Mouse (Mus musculus) lung, postnatal 14 days (tissue): ENCODE data around the gene Nbeal1.
"Not testable (repeated sequence)": the region's sequence is repeated elsewhere in the genome, so short reads cannot be mapped to it uniquely, and the experiment has no call there.

Experiments
- DNase-seq: peaks from one replicate; pipeline ENCODE4 v3.0.0; 2021

Nbeal1 gene

DNA sequence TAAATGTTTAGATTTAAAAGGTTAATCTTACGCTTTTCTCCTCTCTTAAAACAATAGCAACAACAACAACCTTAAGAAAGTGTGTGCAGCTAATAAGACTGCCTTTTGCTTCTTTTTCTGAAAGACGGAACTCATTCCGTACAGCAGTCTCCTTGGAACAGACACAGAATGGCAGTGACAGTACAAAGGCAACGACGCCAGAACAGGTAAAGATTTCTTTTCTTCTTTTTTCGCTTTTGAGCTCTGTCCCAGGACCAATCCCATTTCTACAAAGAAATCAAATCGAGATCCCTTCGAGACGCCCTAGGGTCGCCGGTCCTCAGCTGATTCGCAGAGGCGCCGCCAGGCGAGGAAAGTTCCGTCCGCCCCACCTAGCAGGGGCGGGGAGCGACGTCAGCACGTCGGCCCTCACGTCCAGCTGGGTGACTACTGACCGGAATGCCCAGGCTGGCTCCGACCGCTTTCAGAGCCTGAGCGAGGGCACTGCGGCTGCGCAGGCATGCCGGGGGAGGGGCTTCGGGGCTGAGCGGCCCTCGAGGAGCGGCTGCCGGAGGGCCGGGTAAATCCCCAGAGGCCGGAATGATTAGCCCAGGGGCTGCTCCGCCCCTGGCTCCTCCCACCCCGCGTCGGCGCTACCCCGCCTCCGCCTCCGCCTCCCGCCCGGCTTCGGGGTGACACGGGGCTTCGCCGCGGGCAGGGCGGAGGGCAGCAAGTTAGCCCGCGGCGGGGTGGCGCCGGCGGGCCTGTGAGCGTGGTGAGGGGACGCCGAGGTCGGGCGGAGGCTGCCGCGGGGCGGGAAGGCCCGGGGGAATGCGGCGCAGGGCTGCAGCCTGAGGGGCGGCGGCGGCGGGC, at the start of gene Nbeal1:
Gene Nbeal1, plus strand, starts transcription at position 668 of the 852 bp plus-strand sequence.
- DNase-seq, result peak; percentile 99

DNA sequence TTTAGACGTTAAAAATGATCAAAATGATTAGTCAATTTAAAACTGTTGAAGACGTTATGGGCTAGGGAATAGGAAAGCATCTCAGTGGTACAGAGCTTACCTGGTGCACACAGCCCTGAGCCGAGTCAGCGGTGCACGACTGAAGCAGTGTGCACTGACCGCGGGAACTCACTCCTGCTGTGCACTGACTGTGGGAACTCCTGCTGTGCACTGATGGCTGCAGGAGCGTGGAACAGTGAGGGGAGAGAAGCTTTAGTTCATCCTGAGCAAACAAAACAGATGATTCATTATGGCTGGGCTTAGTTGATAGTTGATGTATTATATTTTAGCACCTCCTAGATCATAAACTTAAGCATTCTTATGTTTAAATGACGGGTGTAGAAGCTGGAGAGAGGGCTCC, 43.1 kb upstream of the Nbeal1 start:
- DNase-seq, result no peak

DNA sequence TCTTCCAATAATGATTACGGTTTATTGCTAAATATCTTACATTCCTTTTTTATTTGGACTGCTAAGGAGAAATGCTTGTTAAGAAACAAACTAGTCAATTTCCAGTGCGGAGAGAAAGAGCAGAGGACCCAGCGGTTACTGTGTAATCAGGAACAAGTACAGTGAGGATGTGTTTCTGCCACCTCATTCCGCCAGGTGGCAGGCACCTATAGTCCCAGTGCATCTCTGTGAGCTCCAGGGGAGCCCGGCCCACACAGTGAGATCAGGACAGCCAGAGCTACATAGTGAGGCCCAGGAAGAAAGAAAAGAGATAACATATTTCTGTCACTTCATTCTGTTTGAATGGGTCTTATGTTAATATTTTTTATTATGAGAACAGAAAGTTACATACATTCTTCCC, 27.7 kb upstream of the Nbeal1 start:
- DNase-seq, result no peak

DNA sequence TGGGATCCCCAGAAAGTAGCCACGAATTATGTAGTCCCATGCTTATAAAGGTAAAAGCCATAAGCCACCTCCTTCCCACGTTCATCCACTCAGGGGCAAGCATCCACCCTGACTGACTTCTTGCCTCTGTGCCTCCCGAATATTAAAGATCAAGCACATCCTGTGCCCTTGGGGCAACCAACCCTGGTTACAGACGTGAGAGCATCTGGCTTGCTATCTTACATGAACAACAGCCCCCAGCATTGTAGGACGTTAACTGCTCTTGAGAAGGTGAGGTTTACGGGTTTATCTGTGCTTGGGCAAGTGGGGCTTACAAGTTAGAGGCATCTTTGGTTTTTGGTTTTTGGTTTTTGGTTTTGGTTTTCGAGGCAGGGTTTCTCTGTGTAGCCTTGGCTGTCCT, 23.7 kb upstream of the Nbeal1 start:
- no peak for DNase-seq

DNA sequence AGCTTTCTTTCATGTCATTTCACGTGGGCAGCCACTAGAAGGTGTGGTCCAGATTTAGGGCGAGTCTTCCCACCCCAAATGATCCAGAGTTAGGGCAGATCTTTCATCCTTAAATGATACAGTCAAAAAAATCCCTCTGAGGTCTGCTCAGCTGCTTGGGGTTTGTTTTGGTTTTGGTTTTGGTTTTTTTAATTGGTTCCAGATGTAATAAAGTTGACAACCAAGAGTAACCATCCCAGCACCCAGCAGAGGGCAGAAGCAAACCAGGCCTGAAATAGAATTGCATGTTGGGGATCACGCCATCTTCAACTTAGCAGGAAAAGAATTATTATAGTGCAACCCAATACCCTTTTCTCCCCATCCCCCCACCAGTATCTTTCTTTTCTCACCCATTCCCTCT, 22.0 kb upstream of the Nbeal1 start:
- peak; percentile 62 for DNase-seq

DNA sequence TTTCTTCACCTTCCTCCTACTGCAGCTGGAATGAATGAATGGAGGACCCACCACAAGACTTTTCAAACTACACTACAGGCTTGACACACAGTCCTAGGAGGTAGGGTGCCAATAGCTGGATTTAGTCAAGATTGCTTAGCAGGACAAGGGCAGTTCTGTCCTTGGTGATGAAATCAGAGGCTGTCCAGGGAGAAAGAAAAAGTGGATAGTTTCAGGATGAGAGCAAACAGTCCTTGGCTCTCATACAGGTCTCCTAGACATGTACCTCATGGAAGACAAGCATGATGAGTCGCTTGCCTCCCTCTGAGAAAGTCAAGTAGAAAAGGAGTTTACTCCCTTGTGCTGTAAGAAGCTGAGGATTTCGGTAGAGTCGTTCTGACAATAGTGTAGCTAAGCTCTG, 16.7 kb upstream of the Nbeal1 start:
- no peak for DNase-seq

DNA sequence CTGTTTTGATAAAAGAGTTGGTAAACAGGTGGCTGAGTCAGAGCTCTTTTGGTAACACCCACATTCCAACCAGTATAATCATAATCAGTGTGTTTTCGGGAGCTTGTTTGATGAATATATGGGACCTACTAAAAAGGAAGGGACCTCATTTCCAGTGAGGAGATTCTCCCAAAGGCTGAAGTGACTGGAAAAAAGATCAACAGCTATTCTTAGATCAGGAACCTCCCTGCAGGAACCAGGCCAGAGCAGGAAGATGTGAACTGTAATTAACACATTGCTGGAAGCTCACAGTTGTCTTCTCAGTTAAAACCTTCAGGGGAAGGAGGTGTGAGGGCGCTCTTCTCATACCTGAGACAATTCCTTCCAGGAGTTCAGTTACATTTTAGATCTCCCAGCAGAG, 10.8 kb upstream of the Nbeal1 start:
- DNase-seq, result no peak

DNA sequence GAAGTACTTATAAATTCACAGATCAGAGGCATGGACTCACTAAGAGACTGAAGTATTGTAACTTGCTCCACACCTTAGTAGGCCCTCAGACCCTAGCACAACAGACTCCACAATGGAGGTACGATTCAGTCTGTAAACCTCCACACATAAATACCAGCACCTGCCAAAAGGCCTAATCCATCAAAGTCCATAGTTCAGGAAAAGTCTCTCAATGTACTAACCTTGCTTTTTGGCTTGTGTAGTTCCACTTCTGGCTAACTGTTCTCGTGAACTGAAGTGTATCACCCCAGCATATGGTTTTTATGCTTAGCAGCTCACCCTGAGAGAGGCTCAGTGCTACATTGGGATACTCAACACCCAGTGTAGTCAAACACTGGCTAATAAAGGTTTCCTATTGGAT, 10.1 kb upstream of the Nbeal1 start:
- no peak for DNase-seq

DNA sequence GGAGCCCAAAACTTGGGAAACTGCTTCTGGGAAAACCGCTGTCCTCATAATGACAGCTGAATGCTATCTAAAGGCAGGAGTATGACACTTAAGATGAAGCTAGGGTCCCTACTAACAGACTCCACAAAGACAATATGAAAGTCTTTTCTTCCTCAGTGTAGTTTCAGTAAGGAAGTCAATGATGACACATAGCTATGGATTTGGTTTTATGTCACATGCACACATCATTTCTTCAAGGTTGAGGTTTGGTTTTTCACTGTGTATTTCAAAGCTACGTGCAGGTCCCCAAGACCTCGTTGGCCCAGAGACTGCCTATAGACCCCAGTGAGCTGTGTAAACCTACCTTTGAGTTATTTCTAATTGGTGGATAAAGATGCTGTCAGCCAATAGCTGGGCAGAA, 7.3 kb upstream of the Nbeal1 start:
- no peak for DNase-seq

DNA sequence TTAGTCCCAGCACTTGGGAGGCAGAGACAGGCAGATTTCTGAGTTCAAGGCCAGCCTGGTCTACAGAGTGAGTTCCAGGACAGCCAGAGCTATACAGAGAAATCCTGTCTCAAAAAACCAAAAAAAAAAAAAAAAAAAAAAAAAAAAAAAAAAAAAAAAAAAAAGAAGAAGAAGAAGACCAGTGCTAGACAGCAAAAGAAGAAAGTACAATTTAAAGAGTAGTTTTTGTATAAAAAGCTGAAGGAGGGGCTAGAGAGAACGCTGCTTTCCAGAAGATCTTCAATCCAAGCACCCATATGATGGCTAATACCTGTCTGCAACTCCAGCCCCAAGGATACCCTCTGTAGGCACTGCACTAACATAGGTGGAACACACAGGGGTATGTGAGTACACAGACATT, 2.6 kb upstream of the Nbeal1 start:
- DNase-seq, result not testable (repeated sequence)

DNA sequence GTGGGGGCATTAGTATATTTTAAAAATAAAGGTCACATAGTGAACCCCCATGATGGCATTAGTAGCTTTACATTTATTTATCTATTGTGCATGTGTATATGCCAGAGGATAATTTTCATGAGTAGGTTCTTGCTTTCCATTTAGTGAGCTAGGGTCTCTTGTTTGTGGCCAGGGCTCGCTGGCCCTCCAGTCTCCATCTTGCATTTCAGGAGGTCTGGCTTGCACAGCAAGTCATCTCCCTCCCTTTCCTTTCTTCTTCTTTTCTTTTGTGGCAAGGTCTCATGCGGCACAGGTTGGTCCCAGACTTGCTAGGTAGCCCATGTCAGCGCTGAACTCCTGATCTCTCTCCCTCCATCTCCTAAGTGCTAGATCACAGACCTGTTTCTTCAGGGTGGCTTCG, 1.0 kb upstream of the Nbeal1 start:
- no peak for DNase-seq

DNA sequence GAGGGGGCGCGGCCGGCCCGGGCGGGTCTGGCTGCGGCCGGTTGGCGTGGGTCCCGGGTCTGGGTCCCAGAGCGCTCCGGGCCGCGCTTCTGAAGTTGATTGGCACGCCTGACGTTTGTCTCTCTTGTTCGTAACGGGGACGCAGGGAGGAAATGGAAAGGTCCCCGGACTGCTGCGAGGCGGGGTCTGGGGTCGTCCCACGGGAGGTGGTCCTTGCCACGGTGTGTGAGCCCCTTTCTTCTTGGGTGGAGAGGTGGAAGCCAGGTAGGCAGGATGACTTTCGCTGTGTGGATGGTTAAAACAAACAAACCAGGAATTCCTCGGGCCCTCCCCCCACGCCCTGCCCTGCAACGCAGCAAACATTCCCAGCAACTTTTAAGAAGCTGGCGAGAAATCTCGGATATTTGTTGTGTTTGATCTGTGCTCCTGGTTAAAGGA, 404 bp downstream of the Nbeal1 start:
- DNase-seq, result no peak

DNA sequence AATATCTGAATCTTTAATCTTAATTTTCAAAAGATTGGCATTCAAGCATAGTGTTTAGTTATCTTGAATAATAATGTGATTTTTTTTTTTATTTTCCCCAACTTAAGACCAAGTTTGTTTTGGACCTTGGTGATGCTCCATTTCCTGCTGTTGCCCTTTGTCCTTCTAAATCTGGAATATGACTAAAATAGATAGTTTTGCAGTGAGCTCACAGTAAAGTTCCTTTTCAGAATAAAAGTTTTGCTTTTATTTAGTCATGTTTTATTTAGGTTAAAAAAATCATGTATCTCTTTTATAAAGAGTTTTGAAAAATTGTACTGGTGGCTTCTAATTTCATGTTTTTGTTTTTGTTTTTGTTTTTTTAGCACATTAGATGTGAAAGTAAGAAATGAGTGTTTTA, 8.1 kb downstream of the Nbeal1 start:
- DNase-seq, result no peak

DNA sequence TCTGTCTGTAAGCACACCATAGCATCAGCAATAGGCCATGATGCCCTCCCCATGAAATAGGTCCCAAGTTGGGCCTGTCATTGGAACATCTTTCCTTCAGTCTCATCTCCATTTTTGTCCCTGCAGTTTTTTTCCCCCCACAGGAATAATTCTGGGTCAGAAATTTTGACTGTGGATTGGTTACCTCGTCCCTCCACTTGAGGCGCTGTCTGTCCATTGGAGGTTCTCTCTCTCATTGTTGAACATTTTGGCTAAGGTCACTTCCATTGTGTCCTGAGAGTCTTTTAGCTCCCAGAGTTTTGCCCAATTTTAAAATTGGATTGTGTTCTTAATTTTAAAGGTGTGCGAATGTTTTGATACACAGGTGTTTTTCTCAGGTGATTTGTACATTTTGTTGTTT, 16.4 kb downstream of the Nbeal1 start:
- DNase-seq, result no peak

DNA sequence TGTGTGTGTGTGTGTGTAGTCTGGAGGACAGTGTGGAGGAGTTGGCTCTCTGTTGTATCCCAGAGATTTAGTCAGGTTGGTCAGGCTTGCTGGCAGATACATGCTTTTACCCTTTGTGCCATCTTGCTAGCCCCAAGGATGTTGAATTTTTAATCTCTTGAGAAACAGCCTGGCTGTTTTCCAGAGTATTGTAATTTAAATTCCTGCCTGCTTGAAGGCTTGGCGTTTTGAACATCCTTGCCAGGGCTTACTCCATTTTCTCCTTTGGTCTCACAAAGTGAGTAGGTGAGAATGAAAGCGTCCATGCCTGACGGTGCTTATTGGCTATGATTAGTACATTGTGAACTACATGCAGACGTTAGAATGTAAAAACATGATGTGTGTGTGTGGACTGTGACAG, 18.6 kb downstream of the Nbeal1 start:
- DNase-seq, result no peak

DNA sequence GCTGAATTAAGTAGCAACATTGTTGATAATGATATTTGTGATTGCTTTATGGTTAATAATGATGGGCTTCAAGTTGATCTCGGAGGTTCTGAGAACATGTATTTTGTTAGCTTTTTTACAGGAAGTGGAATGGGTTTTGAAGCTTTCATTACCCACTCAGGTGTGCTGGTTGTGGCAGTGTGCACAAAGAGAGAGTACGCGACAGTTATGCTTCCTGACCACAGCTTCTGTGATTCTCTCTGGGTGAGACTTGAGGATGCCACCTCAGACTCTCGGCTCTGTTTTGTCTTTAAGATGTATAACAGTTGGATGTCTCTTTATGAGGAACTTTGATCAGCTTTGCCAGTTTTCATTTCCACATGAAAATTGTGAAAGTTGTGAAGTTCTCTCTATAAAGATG, 55.9 kb downstream of the Nbeal1 start:
- DNase-seq, result no peak

DNA sequence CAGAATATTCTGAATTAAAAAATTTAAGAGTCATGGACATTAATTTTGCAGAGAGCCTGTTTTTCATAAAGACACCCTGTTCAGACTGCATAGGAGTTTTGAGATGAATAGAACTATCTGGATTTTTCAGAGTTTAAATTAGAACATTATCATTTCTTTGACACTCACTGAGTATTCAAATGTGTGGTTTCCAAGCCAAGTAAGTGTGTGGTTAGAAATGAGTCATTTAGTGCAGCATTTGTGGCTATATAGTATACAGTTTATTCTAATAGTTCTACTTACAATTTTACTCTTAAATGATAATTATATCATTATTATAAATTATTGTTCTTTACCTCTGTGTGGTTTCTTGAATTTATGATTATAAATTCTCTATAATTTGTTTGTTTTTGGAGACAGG, 60.0 kb downstream of the Nbeal1 start:
- DNase-seq, result no peak

DNA sequence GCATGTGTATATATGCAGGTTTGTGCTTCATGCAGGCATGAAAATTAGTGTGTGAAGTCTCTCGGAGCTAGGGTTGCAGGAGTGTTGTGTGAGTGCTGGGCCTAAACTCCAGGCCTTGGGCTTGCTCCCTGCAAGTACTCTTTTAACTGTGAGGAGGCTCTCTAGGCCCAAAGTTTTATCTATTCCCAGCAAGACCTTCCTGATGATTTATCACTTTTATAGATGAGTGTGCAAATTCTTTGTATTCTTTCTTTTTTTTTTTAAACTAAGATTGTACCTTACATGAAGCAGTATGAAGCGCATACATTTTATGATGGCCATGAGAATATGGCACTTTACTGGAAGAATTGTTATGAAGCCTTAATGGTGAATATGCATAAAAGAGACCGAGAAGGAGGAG, 87.7 kb downstream of the Nbeal1 start:
- no peak for DNase-seq

DNA sequence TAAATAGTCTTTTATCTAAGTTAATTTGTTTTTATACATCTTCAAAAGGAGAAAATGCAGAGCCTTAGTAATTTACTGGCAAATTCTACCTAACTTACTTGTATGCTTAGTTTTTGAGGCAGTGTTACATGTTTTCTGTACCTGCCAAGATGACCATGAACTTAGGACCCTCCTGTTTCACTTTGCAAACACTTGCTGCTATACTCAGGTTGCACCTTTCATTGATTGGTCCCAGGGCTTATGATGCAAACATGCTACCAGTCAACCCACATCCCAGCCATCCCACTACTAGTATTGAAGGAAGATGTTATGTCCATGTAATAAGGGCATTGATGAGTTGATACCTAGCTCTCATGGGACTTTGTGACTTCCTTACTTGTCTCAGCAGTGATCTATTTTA, 88.9 kb downstream of the Nbeal1 start:
- DNase-seq, result no peak

DNA sequence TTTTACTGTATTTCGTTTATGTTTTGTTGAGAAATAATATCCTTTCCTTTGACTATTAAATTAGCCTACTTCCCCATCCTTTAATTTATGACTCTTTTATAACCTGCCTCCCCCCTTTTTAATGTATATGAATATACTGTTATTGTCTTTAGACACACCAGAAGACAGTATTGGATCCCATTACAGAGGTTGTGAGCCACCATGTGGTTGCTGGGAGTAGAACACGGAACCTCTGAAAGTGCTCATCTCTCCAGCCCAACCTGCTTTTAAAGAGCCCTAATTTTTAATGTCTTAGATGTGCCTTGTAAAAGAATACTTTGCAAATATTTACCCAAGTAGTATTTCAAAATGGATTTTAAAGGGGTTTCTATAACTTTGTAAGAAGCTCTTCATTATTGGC, 92.1 kb downstream of the Nbeal1 start:
- peak; percentile 3 for DNase-seq

DNA sequence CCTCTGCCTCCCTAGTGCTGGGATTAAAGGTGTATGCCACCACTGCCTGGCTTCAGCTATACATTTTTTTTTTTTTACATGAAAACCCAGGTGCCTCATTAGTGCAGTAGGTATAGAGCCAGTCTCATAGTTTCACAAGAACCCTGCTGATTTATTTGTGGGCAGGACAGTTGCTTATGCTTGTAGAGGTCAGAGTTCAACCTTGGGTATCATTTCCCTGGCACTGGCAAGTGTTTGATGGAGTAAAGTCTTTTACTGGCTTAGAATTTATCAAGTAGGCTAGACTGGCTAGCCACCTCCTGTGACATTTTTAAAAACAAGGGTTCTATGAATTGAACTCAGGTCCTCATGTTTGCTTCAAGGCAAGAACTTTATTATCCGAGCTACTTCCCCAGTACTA, 113.5 kb downstream of the Nbeal1 start:
- no peak for DNase-seq

DNA sequence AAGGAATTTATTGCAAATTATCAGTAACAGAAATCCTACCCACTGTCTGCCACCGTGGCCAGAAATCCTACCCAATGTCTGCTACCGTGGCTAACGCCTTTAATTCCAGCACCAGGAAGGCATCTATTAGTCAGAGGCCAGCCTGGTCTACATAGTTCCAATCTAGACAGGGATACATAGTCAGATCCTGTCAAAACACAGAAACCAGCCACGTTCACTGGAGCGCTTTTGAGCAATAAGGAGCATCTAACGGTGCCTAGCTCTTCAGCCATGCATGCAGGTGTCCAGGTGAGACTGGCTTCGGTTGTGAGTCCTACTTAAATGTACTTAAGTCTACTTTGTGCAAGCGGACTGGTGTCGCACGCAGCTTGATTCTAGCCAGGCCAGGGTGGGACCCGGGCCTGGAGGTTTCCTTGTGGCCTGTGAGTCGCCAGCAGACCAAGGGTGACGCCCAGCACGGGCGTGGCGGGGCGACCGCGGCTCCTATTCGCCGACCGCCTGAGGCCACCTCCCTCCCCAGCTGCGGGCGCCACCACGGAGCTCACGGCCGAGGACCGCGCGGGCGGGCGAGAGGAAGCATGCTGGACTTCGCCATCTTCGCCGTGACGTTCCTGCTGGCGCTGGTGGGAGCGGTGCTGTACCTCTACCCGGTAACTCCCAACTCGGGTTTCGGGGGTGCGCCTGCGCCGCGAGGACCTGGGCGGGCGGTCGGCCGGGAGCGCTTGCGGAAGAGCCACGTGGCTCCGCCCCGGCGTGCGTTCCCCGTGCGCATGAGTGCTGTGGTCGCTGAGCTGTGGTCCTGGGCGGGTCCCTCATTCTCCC, 162.6 kb downstream of the Nbeal1 start, which contains the start of gene Cyp20a1:
Gene Cyp20a1, plus strand, starts transcription at position 516 of the 822 bp plus-strand sequence.
- peak; percentile 89 for DNase-seq

DNA sequence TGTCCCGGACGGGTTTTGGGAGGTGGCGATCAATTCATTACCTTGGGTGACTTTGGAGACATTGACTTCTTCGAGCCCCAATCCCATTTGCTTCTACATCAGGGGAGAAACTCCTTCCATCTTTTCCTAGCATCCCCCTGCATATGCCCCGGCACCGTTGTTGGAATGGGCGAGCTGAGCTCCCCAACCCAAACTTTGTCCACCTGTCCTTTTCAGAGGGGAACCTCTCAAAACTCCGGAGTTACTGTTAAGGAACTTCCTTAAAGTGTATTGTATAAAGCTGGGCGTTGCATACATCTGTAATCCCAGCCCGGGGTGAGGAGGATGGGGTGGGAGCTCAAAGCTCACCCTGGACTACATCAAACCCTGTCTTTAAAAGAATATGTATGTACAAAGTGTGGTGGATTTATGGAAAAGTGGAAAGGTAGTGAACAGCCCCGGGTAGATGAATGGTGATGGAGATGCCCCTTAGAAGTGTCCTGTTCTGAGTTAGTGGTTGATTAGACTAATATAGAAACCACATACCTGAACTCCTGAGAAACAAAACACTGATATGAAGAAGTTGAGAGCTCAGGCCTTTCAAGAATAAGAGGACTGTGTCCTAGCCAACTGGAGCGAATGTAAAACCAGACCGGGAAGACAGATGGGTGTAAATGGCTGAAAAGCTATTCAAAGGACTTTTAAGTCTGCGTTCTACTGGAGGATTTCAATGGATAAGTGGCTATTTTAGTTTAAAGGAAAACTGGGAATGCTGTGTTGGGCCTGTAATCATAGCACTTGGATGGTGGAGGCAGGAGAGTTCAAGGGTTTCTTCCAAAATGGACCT, 163.4 kb downstream of the Nbeal1 start:
- DNase-seq, result no peak
